Mouse (Mus musculus) kidney, adult 2 months (tissue): Measurements from ENCODE around the gene Actr1a.

ENCODE experiments used
- CTCF ChIP-seq: fragments of 200-500 bp; conservative IDR thresholded peaks from 2 replicates; pipeline ENCODE4 v1.5.1; 2011; ENCODE audit warnings: low read depth, mild to moderate bottlenecking, control low read depth, low read length, moderate library complexity, mixed read lengths; ENCODE audit not compliant: insufficient read depth, insufficient read length
- POLR2A ChIP-seq: fragments of 200-500 bp; IDR thresholded peaks from one replicate; pipeline ENCODE4 v1.6.1; 2011; ENCODE audit warnings: low read depth, low read length, control low read depth

- TF ChIP-seq POLR2A (no peak), CTCF (no peak)
These were observed 30.9 kb upstream of the Actr1a start for GRCm38 (mm10) chr19:46426488-46426887.
